Mouse (Mus musculus): ENCODE results near the gene Dnah1.

Gene Dnah1

GRCm38 (mm10) chr14:31317754-31318153 lies 5.9 kb downstream of the Dnah1 start:
- no peak for DNase-seq (ENCODE audit: low read depth)

- DNase-seq (ENCODE audit: low read depth): no peak
These were observed 7.1 kb downstream of the Dnah1 start for GRCm38 (mm10) chr14:31316613-31317012.

- no peak for DNase-seq (ENCODE audit: low read depth)
These were observed 10.5 kb downstream of the Dnah1 start for GRCm38 (mm10) chr14:31313192-31313591.

DNA sequence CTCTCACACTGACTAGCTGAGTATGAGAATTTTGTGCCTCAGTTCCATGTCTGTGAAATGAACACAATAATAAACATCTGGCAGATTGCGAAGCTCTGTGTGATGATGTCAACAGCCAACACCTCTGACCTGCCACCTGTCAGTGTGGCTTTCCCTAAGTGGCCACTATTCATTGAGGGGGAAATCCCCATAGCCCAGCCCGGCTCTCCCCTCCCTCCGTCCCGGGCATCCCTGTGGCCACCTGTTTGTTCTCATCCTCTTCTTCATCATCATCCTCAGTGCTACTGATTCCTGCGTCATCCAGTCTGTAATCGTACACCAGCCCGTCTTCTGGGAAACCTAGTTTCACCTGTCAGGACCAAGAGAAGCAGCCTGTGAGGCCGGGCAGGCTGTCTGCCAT lies 38.0 kb downstream of the Dnah1 start:
- no peak for DNase-seq (ENCODE audit: low read depth)

DNA sequence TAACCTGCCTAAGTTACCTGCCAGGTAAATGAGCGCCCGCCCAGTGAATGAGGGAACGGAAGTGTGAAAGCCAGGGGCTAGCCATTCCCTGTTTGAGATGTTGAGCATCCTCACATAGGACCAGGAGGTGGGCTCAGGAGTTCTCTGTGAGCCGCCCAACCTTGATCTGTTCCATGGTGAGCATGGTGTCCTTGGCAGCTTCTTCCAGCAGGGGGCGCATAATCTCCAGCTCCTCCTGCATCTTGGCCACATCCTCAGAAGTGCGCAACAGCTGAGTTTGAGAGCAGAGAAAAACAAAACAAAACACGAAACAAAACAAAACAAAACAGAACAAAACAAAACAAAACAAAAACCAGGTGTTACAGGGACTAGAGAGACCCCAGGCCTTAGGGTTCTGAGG lies 51.5 kb downstream of the Dnah1 start:
- peak; percentile 64 for DNase-seq (ENCODE audit: low read depth)

DNA sequence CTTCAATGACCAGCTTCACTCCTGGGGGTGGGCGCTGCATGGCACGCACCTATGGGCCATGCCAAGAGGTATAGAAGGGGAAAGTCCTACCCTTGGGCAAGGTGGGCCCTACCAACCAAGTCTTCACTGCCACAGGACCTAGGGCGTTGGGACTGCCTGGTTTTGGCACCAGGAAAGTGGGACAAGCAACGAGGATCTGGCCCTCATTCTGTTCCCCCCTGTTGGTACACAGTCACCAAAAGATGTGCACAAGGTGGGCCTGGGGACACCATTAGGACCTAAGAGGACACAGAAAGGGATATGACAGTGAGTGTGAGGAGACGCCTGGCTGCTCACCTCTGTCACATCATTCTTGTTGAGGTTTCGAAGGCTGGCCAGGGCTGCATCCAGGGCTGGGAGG lies 52.6 kb downstream of the Dnah1 start:
- no peak for DNase-seq (ENCODE audit: low read depth)

DNA sequence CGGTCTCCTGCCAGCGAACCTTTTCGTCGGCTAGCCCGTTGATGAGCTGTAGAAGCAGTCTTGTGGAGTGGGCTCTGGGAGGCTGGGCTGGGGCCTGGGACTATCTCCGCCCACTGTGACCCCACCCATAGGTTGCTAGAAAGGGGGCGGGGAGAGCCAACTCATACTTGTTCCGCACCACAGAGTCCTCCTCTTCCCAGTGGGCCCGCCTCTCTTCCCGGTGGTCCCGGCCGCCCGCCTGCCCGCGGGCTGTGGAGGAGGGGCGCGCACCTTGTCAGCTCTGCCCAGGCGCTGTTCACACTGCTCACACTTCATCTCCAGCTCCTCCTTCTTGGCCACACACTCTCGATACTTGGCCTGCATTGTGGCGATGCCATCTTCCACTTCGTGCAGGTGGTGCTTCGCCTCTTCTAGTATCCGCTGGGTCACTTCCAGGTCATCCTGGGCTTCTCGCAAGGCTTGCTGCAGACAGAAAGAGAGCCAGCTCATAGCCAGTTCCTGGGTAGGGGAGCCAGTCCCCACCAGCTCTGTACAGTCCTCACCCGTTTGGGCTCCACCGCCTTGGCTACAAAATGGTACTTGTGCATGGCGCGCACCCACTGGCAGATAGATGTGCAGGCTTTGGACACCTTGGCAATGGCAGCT lies 54.1 kb downstream of the Dnah1 start:
- DNase-seq (ENCODE audit: low read depth): no peak

DNA sequence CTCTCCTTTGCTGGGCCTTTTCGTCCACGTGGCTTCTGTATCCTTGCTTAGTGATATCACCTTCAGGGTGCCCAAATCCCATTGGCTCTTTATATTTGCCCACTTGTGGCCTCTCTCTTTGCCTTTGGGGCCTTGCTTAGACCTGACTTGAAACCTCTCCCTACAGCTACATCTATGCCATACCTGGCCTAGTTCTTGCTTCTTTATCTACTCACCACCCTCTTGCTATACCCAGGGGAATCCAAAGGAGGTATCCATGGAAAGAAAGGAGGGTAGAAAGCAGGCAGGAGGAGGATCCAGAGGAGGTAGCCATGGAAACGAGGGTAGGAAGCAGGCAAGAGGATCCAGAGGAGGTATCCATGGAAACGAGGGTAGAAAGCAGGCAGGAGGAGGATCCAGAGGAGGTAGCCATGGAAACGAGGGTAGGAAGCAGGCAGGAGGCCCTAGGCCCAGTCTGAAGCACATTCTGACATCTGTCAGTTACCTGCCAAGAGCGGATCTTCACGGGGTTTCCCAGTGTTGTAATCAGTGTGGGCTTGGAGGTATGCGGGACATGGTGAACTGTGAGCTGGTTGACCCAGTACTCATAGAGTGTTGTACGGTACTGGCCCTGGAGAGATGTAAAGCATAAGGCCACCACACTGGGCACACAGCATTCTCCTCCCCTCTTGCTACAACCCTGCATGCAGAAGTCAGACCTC lies 55.2 kb downstream of the Dnah1 start:
- no peak for DNase-seq (ENCODE audit: low read depth)

- no peak for DNase-seq (ENCODE audit: low read depth)
These were observed 56.0 kb downstream of the Dnah1 start for GRCm38 (mm10) chr14:31267649-31268048.

- no peak for DNase-seq (ENCODE audit: low read depth)
These were observed 62.8 kb downstream of the Dnah1 start for GRCm38 (mm10) chr14:31260932-31261331.

GRCm38 (mm10) chr14:31260374-31260773 lies 63.3 kb downstream of the Dnah1 start:
- DNase-seq (ENCODE audit: low read depth): no peak

DNA sequence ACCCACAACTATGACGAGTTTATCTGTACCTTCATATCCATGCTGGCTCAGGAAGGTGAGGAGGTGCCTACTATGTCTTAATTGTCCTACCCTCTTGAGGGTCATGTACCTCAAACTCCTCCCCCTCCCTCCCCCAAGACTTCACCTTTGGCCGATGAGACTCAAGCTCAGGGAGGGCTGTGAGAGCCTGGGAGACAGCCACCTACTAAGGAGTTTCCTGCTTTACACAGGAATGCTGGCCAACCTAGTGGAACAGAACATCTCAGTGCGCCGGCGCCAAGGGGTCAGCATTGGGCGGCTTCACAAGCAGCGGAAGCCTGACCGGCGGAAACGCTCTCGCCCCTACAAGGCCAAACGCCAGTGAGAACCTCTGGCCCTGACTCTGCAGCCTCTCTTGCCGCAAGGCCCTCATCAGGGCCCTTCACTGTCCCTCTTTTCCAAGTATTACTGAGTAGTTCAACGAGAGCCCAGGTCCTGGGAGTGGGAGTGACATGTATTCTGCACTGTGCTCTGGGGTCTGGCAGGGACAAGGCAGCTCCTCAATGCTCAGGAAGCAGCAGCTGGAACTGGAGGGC lies 65.1 kb downstream of the Dnah1 start:
- DNase-seq (ENCODE audit: low read depth): no peak

GRCm38 (mm10) chr14:31252091-31252490 lies 71.6 kb downstream of the Dnah1 start:
- DNase-seq (ENCODE audit: low read depth): no peak

GRCm38 (mm10) chr14:31251626-31252025 lies 72.1 kb downstream of the Dnah1 start:
- no peak for DNase-seq (ENCODE audit: low read depth)

DNA sequence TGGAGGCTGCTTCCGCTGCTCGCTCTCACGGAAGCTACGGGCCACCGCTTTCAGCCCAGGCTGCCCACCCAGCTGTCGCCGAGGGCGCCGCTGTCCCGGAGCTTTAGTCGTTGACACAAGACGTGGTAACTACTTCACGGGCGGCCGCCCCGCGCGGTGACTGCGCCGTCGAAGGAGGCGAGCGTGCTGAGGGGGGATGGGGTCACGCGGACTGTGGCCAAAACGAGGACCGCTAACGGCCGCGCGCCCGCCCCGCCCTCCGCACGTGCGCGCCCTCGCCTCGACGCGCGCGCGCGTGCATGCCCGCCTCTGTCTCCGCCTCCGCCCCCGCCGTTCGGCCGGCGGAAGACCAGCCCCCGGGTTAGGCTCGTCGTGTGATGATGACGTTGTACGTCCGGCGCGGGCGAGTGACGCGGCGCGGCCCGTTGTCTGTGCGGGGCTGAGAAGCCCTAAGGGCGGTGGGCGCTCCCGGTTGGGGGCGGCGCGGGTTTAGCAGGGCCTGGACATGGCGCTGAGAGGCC lies 72.6 kb downstream of the Dnah1 start, which contains the start of the genes Phf7 and Bap1:
Gene Phf7 (minus strand): TSS at position 234 of the 521 bp plus-strand sequence.
Gene Bap1 (plus strand): TSS at position 367 of the 521 bp plus-strand sequence.
- peak; percentile 93 for DNase-seq (ENCODE audit: low read depth)

GRCm38 (mm10) chr14:31250222-31251083 lies 73.2 kb downstream of the Dnah1 start:
- DNase-seq (ENCODE audit: low read depth): peak; percentile 88

- no peak for DNase-seq (ENCODE audit: low read depth)
These were observed 75.3 kb downstream of the Dnah1 start for GRCm38 (mm10) chr14:31248396-31248795.

- DNase-seq (ENCODE audit: low read depth): no peak
These were observed 77.8 kb downstream of the Dnah1 start for GRCm38 (mm10) chr14:31245946-31246345.

DNA sequence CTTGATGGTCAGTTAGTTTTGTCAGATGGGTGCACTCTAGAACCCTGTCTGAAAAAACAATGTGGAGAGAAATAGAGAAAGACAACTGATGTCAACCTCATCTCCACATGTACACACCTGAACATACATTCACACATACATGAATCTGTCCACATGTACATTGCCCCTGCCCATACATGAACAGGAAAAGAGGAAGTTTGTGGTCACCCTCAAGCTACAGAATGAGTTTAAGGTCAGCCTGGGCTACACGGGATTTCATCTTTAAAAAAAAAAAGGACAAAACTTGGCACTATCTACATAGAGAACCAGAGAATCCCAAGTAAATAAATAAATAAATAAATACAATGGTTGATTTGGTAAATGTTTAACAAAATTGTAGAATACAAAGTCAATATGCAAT lies 78.9 kb downstream of the Dnah1 start:
- peak; percentile 38 for DNase-seq (ENCODE audit: low read depth)

GRCm38 (mm10) chr14:31240528-31240927 lies 83.2 kb downstream of the Dnah1 start:
- DNase-seq (ENCODE audit: low read depth): no peak

GRCm38 (mm10) chr14:31237101-31237882 lies 86.4 kb downstream of the Dnah1 start:
- no peak for DNase-seq (ENCODE audit: low read depth)

All from 416B (cell line).